Mouse (Mus musculus): ENCODE measurements around the gene Tspan3.

- TF ChIP-seq CTCF (IDR thresholded peaks at IDR 0.05; ENCODE audit: borderline replicate concordance, control insufficient read depth, extremely low read depth, insufficient read depth, low read length, poor library complexity) (no peak), POLR2A (IDR thresholded peaks at IDR 0.05; ENCODE audit: control insufficient read depth, extremely low read depth, insufficient read depth, low read length, poor library complexity) (no peak)
Observed at GRCm38 (mm10) chr9:56122973-56123372, 42.3 kb downstream of the Tspan3 start.

All from thymus, adult 2 months (tissue).